Mouse (Mus musculus) hindbrain, embryonic 11.5 days (tissue): ENCODE results near the gene Gm9125. TPM values are rescaled to one million over a fixed set of nuclear protein-coding genes. Genes with fewer than 3 reads are reported as not detected.
"Not testable (repeated sequence)": the region's sequence is repeated elsewhere in the genome, so short reads cannot be mapped to it uniquely, and the experiment has no call there.

Source experiments
- ATAC-seq: fragments of 200-750 bp; cut with Nextera tagmentation; 2 replicates; pipeline ENCODE4 v1.8.0; 2017; ENCODE audit warnings: mild to moderate bottlenecking, moderate TSS enrichment, moderate library complexity; ENCODE audit not compliant: low FRiP score
- DNase-seq: peaks from one replicate; pipeline ENCODE4 v3.0.0-alpha.2; 2015; ENCODE audit warnings: low spot score
- H3K27ac ChIP-seq: fragments of 300-500 bp; sonication (generic); 2 replicates; pipeline ENCODE4 v1.5.1; 2014; ENCODE audit warnings: mild to moderate bottlenecking, low read depth, low read length
- H3K27me3 ChIP-seq: fragments of 300-500 bp; sonication (generic); 2 replicates; pipeline ENCODE4 v1.6.1; 2014; ENCODE audit warnings: mild to moderate bottlenecking, low read length, moderate library complexity, mixed read lengths; ENCODE audit not compliant: control insufficient read depth, insufficient read depth
- H3K36me3 ChIP-seq: fragments of 300-500 bp; sonication (generic); 2 replicates; pipeline ENCODE4 v1.6.1; 2014; ENCODE audit warnings: mild to moderate bottlenecking, low read length, moderate library complexity, mixed read lengths; ENCODE audit not compliant: control insufficient read depth, insufficient read depth
- H3K4me1 ChIP-seq: fragments of 300-500 bp; sonication (generic); replicated peaks from 2 replicates; pipeline ENCODE4 v1.6.1; 2014; ENCODE audit warnings: low read length, mixed read lengths; ENCODE audit not compliant: control insufficient read depth, insufficient read depth
- H3K4me2 ChIP-seq: fragments of 300-500 bp; sonication (generic); replicated peaks from 2 replicates; pipeline ENCODE4 v1.6.1; 2014; ENCODE audit warnings: mild to moderate bottlenecking, low read depth, low read length
- H3K4me3 ChIP-seq: fragments of 300-500 bp; sonication (generic); 2 replicates; pipeline ENCODE4 v1.5.1; 2014; ENCODE audit warnings: low read depth, low read length
- H3K9ac ChIP-seq: fragments of 300-500 bp; sonication (generic); 2 replicates; pipeline ENCODE4 v1.6.1; 2014; ENCODE audit warnings: low read depth, low read length
- H3K9me3 ChIP-seq: fragments of 300-500 bp; sonication (generic); 2 replicates; pipeline ENCODE4 v1.6.1; 2016; ENCODE audit warnings: low read length; ENCODE audit not compliant: control insufficient read depth
- WGBS: fragments of 180-500 bp; shearing (Covaris S2); extraction: QIAGEN DNeasy Blood & Tissue Kit; methylation state at CpG from one replicate; pipeline ENCODE4 v1.1.7; 2014; 5-methylcytosine and 5-hydroxymethylcytosine counted together
- polyA plus RNA-seq: library from polyadenylated mRNA; unstranded; fragments of >200 nt; fragmentation: Nextera tagmentation; extraction: Ambion mirVana; gene quantifications from 2 replicates; pipeline ENCODE4 v1.2.1, GENCODE M21; 2014

Gene Gm9125
- not detected in 2 replicates for polyA plus RNA-seq

DNA sequence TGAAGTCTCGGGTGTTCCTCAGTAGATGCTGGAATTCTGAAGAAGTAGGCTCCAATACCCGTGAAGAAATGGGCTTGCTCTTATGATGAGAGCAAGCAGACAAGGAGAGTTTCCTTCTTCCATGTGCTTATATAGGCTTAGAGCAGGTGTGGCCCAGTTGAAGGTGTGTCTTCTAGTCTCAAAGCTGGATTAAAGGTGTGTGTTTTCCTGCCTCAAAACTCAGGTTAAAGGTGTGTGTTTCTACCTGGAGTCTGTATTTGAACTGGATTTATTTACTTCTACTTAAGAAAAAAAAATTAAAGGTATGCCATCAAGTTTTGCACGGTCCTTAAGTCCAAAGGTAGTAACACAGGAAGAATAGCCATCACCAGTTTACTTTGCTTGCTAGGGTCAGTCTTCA lies at the start of gene Gm9125:
TSS of gene Gm9125 (minus strand) at position 101 of the 400 bp plus-strand sequence.
- WGBS, result 97% methylated on average over 1 of the region's 3 CpGs

DNA sequence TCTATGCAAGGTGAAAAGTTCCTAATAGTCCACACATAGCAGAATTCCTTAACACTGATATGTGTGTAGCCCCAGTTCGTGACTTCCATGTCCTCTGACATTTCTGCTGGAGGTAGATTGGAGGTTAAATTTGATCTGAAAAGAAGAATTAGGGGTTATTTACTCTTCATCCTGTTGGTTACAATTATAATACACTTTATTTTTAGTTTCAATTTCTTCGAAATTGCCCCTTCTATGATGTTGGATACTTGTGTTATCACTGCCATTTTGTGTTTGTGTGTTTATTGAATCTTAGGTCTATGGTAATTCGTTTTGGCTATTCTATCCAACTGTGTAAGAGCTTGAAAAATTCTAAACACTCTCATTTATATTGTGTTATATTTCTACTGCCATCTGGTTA lies 17.9 kb upstream of the Gm9125 start, which contains the start of gene Gm10697:
TSS of gene Gm10697 (minus strand) at position 101 of the 400 bp plus-strand sequence.
- not testable (repeated sequence) for H3K27me3 ChIP-seq, H3K4me2 ChIP-seq, DNase-seq, H3K4me1 ChIP-seq, ATAC-seq, H3K36me3 ChIP-seq, H3K4me3 ChIP-seq, H3K9me3 ChIP-seq, H3K9ac ChIP-seq, H3K27ac ChIP-seq
- WGBS, result no CpG with 5 or more reads among the region's 3 CpGs

More for the DNA sequence above, at the start of gene Gm9125:
- H3K4me2 ChIP-seq, H3K4me3 ChIP-seq, H3K36me3 ChIP-seq, ATAC-seq, H3K9ac ChIP-seq, H3K9me3 ChIP-seq, DNase-seq, H3K27ac ChIP-seq, H3K27me3 ChIP-seq, H3K4me1 ChIP-seq: not testable (repeated sequence)

DNA sequence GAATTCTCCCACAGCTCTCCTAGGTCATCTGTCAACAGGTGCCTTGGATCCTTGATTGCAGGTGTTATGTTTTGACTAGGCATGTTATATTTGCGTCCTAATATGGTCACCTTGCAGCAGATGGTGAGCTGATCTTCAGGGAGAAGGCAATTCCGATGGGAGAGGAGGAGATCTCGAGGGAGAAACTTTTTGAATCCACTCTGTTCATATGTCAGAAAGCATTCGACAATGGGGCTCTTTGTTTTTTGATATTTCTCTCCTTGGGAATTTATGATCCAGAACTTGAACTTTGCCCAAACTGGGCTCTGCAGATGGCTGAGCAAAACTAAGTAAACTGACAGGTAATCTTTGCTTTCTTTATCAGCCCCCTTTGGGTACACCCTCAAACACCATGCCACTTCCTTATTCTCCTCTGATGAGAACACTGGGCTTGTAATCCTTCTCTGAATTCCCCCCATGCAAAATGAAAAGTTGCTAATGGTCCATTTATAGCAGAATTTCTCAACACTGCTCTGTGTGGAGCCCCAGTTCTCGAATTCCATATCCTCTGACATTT lies 5.0 kb downstream of the Gm9125 start:
- H3K27me3 ChIP-seq, H3K36me3 ChIP-seq, H3K27ac ChIP-seq, H3K9me3 ChIP-seq, H3K4me2 ChIP-seq, ATAC-seq, DNase-seq, H3K9ac ChIP-seq, H3K4me1 ChIP-seq, H3K4me3 ChIP-seq: not testable (repeated sequence)
- WGBS, result no CpG with 5 or more reads among the region's 5 CpGs

GRCm38 (mm10) chr3:94038241-94038640 lies 16.4 kb downstream of the Gm9125 start:
- H3K36me3 ChIP-seq, H3K4me1 ChIP-seq, H3K9me3 ChIP-seq, H3K27ac ChIP-seq, H3K4me3 ChIP-seq, DNase-seq, H3K27me3 ChIP-seq, H3K9ac ChIP-seq, ATAC-seq, H3K4me2 ChIP-seq: not testable (repeated sequence)
- WGBS, result 83% methylated on average over 1 of the region's 1 CpGs

- not testable (repeated sequence) for ATAC-seq, H3K9me3 ChIP-seq, H3K4me3 ChIP-seq, H3K27me3 ChIP-seq, H3K4me1 ChIP-seq, DNase-seq, H3K9ac ChIP-seq, H3K27ac ChIP-seq, H3K4me2 ChIP-seq, H3K36me3 ChIP-seq
- 90% methylated on average over 15 of the region's 18 CpGs for WGBS
Observed at GRCm38 (mm10) chr3:94034400-94034799, 20.3 kb downstream of the Gm9125 start.

Other genes starting within 250 kb of the Gm9125 start
- gene Tdpoz3, start 228.9 kb downstream of the Gm9125 start, polyA plus RNA-seq, result not detected in 2 replicates
- gene Gm9117, start 111.3 kb downstream of the Gm9125 start, polyA plus RNA-seq, result not detected in 2 replicates
- gene Tdpoz5, start 93.6 kb downstream of the Gm9125 start, polyA plus RNA-seq, result not detected in 2 replicates
- gene Gm10697, start 17.8 kb upstream of the Gm9125 start, polyA plus RNA-seq, result not detected in 2 replicates
- not detected in 2 replicates for gene Gm10696, start 123.3 kb upstream of the Gm9125 start, polyA plus RNA-seq
- not detected in 2 replicates for gene Gm5286, start 141.8 kb upstream of the Gm9125 start, polyA plus RNA-seq
- gene Gm4778, start 209.2 kb upstream of the Gm9125 start, polyA plus RNA-seq, result not detected in 2 replicates